Mouse (Mus musculus): Measurements from ENCODE around the gene Ehd3. TPM values are rescaled to one million over a fixed set of nuclear protein-coding genes. Genes with fewer than 3 reads are reported as not detected.
"Not testable (repeated sequence)": the region's sequence is repeated elsewhere in the genome, so short reads cannot be mapped to it uniquely, and the experiment has no call there.

The Ehd3 gene
- polyA plus RNA-seq, 1 experiment from 2014 or later, result 20.0 TPM

DNA sequence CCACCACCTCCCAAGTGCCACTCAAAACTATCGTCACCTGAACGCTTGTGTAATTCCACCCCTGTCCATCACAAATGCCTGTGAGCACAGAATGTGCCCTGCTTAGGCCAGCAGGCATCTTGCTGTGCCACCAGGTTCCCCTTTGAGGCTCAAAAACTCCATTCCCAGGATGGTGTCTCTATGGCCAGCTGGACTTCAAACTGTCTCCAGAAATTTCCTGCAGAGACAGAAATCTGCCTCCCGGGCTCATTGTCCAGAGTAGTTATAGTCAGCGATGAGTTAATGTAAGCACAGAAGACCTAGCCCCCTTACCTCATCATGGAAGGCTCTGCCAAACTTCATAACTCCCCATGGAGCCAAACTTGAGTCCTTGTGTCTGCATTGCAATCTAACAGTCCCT lies 33.3 kb downstream of the Ehd3 start:
- Histone ChIP-seq H3K4me2 (replicated peaks) (no peak overlapping the region), H3K9ac (no peak overlapping the region), H3K4me3 (replicated peaks; ENCODE audit: low read length) (no peak overlapping the region), H3K27me3 (ENCODE audit: control insufficient read depth, insufficient read depth, low read length) (no peaks in the 10 kb centered on the region), H3K9me3 (ENCODE audit: control insufficient read depth, low read length) (no peaks in the 10 kb centered on the region), H3K36me3 (replicated peaks; ENCODE audit: control insufficient read depth, insufficient read depth) (no peaks in the 10 kb centered on the region), H3K4me1 (replicated peaks; ENCODE audit: control insufficient read depth, insufficient read depth, low read length) (no peaks in the 10 kb centered on the region), H3K27ac (no peak overlapping the region)
- ATAC-seq (ENCODE audit: low FRiP score) (no peak), DNase-seq (ENCODE audit: low spot score) (no peak)
- WGBS, result 85% methylated on average over 4 of the region's 4 CpGs

DNA sequence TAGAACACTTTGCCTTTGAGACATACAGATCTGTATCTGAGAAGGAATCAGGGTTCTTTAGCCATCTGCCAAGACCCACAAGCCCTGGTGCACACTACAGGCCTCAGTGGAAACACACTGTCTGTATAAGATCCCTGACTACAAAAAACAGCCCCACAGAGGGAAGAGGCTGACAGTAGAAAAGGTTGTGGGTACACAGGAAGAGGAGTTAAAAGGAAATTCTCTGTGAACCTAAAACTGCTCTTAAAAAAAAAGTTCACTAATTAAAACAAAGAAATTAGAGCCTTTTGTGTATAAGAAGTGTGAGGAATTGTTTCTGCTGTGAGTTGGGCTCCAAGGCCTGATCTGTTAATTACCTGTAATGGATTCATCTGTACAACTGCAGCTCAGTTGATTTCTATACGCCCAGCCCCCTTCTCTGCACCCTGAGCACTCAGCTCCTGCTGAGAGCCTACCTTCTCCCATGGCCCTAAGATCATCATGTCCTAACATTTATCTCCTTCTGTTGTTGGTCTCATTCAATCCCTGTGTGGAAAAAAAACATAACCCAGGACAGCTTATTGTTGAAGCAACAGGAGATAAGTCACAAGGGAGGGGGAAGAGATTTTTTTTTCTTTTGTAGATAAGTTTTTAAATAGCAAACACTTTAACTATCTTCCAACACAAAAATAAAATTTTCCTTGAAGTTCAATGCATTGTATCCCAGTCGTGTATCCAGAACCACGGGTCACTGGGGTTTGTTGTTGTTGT lies 35.3 kb downstream of the Ehd3 start:
- Histone ChIP-seq H3K9me3 (ENCODE audit: control insufficient read depth, low read length) (no peaks in the 10 kb centered on the region), H3K27me3 (ENCODE audit: control insufficient read depth, insufficient read depth, low read length) (no peaks in the 10 kb centered on the region), H3K36me3 (replicated peaks; ENCODE audit: control insufficient read depth, insufficient read depth) (no peaks in the 10 kb centered on the region), H3K27ac (no peak overlapping the region), H3K4me2 (replicated peaks) (no peak overlapping the region), H3K4me3 (replicated peaks; ENCODE audit: low read length) (no peak overlapping the region), H3K9ac (no peak overlapping the region), H3K4me1 (replicated peaks; ENCODE audit: control insufficient read depth, insufficient read depth, low read length) (no peaks in the 10 kb centered on the region)
- no peak for DNase-seq (ENCODE audit: low spot score)
- ATAC-seq (ENCODE audit: low FRiP score), result no peak
- 64% methylated on average over 3 of the region's 3 CpGs for WGBS

DNA sequence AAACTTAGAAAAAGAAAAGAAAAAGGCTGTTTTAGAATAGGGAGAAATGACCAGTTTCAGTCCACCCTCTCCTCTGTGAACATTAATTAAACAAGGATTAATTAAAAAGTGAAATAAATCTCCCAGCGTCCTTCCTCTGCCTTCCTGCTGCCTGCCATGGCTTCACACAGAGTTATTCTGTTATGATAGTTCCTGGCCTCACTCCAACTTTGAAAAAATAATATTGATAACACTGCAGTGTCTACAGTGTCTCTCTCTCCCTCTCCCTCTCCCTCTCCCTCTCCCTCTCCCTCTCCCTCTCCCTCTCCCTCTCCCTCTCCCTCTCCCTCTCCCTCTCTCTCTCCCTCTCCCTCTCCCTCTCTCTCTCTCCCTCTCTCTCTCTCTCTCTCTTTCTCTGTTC lies 35.9 kb downstream of the Ehd3 start:
- H3K4me2 ChIP-seq (replicated peaks); H3K36me3 ChIP-seq (replicated peaks; ENCODE audit: control insufficient read depth, insufficient read depth); H3K9me3 ChIP-seq (ENCODE audit: control insufficient read depth, low read length); H3K9ac ChIP-seq; H3K27me3 ChIP-seq (ENCODE audit: control insufficient read depth, insufficient read depth, low read length); ATAC-seq (ENCODE audit: low FRiP score); DNase-seq (ENCODE audit: low spot score); H3K4me3 ChIP-seq (replicated peaks; ENCODE audit: low read length); H3K4me1 ChIP-seq (replicated peaks; ENCODE audit: control insufficient read depth, insufficient read depth, low read length); H3K27ac ChIP-seq: not testable (repeated sequence)
- 43% methylated on average over 1 of the region's 1 CpGs for WGBS

DNA sequence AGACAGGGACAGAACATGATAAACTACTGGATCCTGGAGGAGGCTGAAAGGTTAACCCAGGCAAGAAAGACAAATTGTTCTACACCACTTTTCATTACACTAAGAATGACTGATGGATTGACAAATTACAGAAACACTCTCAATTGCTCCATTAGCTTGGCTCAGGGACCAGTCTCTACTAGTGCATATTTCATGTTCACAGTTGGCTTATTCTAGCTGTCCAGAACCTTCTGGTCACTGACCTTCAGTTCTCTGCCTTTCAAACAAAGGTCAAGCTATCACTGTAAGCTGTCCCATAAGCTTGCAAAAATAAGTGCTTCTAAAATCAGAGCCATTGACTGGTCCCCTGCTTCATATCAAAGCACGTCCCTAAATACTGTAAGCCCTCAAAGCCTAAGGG lies 39.0 kb downstream of the Ehd3 start:
- WGBS, result 91% methylated on average over 1 of the region's 1 CpGs
- H3K4me1 ChIP-seq (replicated peaks; ENCODE audit: control insufficient read depth, insufficient read depth, low read length), result no peaks in the 10 kb centered on the region
- H3K9ac ChIP-seq, result no peak overlapping the region
- no peaks in the 10 kb centered on the region for H3K27me3 ChIP-seq (ENCODE audit: control insufficient read depth, insufficient read depth, low read length)
- no peaks in the 10 kb centered on the region for H3K36me3 ChIP-seq (replicated peaks; ENCODE audit: control insufficient read depth, insufficient read depth)
- no peaks in the 10 kb centered on the region for H3K9me3 ChIP-seq (ENCODE audit: control insufficient read depth, low read length)
- no peak overlapping the region for H3K4me3 ChIP-seq (replicated peaks; ENCODE audit: low read length)
- no peak for ATAC-seq (ENCODE audit: low FRiP score)
- no peak overlapping the region for H3K4me2 ChIP-seq (replicated peaks)
- no peak overlapping the region for H3K27ac ChIP-seq
- DNase-seq (ENCODE audit: low spot score), result no peak

DNA sequence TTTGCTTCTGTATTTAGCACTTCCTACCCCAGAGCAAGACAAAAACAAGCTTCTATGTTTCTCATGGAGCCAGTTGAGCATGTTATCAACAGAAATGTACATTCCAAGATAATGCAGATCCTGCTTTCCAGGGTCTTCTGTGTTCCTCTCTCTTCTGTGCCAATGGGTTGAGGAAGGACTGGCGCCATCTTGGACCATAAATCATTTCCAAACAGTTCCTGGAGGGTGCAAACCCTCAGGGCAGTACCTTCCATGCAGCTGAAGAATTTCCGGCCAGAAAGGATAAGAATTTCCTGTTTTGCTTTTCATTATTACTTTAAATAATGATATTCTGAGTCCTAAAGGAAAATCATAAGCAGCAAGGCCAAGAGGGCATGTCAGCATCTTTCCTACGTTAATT lies 41.7 kb downstream of the Ehd3 start:
- DNase-seq (ENCODE audit: low spot score) (no peak), ATAC-seq (ENCODE audit: low FRiP score) (no peak)
- Histone ChIP-seq H3K27me3 (ENCODE audit: control insufficient read depth, insufficient read depth, low read length) (no peaks in the 10 kb centered on the region), H3K27ac (no peak overlapping the region), H3K4me3 (replicated peaks; ENCODE audit: low read length) (no peak overlapping the region), H3K4me2 (replicated peaks) (no peak overlapping the region), H3K4me1 (replicated peaks; ENCODE audit: control insufficient read depth, insufficient read depth, low read length) (no peaks in the 10 kb centered on the region), H3K36me3 (replicated peaks; ENCODE audit: control insufficient read depth, insufficient read depth) (no peaks in the 10 kb centered on the region), H3K9me3 (ENCODE audit: control insufficient read depth, low read length) (no peaks in the 10 kb centered on the region), H3K9ac (no peak overlapping the region)
- WGBS, result 75% methylated on average over 3 of the region's 3 CpGs

DNA sequence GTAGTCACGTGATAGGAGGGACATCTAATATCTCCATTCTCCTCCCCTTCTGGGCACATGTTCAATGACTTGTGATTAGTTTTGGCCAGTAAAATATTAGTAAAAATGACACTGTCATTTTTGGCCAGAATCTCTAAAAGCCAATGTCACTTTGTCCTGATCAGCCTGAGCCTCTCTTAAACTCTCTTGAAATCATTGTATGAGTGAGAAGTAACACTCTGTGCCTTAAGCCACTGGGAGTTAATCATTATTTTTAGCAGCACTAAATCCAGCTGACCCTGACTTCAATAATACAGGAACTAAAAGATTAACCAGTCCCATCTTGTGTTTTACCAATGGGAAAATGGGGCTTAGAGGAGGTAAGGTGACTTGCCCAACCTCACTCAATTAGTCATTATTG lies 43.5 kb downstream of the Ehd3 start:
- WGBS, result 97% methylated on average over 1 of the region's 1 CpGs
- no peaks in the 10 kb centered on the region for H3K9me3 ChIP-seq (ENCODE audit: control insufficient read depth, low read length)
- H3K4me1 ChIP-seq (replicated peaks; ENCODE audit: control insufficient read depth, insufficient read depth, low read length), result no peaks in the 10 kb centered on the region
- H3K27ac ChIP-seq, result no peak overlapping the region
- no peak overlapping the region for H3K4me2 ChIP-seq (replicated peaks)
- H3K27me3 ChIP-seq (ENCODE audit: control insufficient read depth, insufficient read depth, low read length), result no peaks in the 10 kb centered on the region
- H3K36me3 ChIP-seq (replicated peaks; ENCODE audit: control insufficient read depth, insufficient read depth), result no peaks in the 10 kb centered on the region
- H3K9ac ChIP-seq, result no peak overlapping the region
- DNase-seq (ENCODE audit: low spot score) (no peak), ATAC-seq (ENCODE audit: low FRiP score) (no peak)
- no peak overlapping the region for H3K4me3 ChIP-seq (replicated peaks; ENCODE audit: low read length)

DNA sequence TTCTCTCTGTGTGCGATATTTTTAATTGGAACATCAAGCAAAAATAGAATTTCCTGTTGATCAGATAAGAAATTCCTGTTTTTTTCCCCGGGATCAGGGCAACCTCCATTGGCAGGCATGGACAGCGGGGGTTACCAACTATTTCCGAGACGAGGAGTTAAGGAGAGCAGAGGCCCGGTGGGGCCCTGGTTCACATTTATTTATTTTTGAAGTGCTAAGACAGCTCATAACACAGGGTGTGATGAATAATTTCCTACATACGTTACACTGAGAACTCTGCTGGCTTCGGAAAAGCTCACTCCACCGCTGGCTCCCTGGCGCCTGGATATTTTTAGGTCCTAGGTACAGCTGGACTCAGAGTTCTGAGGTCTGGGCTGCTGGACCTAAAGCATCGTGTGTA lies 49.1 kb downstream of the Ehd3 start:
- no peak overlapping the region for H3K4me3 ChIP-seq (replicated peaks; ENCODE audit: low read length)
- ATAC-seq (ENCODE audit: low FRiP score) (no peak), DNase-seq (ENCODE audit: low spot score) (no peak)
- no peaks in the 10 kb centered on the region for H3K4me1 ChIP-seq (replicated peaks; ENCODE audit: control insufficient read depth, insufficient read depth, low read length)
- no peak overlapping the region for H3K9ac ChIP-seq
- no peaks in the 10 kb centered on the region for H3K36me3 ChIP-seq (replicated peaks; ENCODE audit: control insufficient read depth, insufficient read depth)
- no peak overlapping the region for H3K4me2 ChIP-seq (replicated peaks)
- H3K9me3 ChIP-seq (ENCODE audit: control insufficient read depth, low read length), result no peaks in the 10 kb centered on the region
- H3K27me3 ChIP-seq (ENCODE audit: control insufficient read depth, insufficient read depth, low read length), result no peaks in the 10 kb centered on the region
- H3K27ac ChIP-seq, result no peak overlapping the region
- 91% methylated on average over 11 of the region's 11 CpGs for WGBS

DNA sequence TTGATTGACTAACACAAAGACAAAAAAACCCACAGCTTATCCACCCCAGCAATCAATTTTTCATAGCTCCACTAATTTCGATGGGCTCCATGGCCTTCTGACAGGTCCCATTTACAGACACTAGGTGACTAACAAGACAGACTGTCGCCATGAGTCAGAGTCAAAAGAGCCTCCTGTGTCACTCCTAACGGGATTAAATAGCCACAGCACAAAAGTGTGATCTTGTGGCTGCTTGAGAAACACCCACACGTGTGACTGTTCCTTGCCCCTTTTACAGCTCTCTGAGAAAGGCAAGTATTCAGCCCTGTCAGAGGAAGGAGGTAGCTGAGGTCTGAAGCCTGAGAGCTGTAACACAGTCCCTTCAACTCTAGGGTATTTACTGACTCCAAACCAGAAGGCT lies 49.8 kb downstream of the Ehd3 start:
- 72% methylated on average over 4 of the region's 4 CpGs for WGBS

DNA sequence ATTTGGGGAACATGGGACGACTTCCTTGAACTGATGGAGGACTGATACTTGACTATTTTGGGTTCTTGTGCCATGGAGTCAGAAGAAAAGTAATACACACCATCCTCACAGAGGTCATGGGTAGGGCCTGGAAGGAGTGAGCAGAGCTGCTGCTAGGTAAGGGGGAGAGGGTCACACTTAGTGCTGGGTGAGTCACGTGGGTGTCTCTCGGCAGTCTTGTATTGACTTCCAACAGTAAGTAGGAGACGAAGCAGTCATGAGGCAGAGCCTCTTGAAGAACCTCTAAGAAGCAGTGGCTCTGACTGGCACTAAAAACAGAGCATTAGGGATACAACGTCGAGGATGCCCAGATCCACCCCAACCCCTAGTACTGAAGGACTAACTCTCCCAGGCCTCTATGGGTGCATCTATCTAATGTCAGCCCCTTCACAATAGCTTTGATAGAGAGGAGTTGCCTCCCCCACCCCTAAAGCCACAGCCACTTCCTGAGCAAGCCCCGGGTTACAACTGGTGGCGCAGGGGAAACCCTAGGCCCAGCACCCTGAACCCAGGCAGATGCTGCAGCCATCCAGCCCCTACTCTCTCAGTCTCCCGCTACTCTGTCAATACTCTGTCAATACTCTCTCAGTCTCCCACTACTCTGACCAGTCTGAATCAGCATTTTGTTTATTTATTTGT lies 65.2 kb downstream of the Ehd3 start:
- Histone ChIP-seq H3K4me3 (replicated peaks; ENCODE audit: low read length) (no peak overlapping the region), H3K36me3 (replicated peaks; ENCODE audit: control insufficient read depth, insufficient read depth) (no peaks in the 10 kb centered on the region), H3K27ac (no peak overlapping the region), H3K9me3 (ENCODE audit: control insufficient read depth, low read length) (no peaks in the 10 kb centered on the region), H3K4me2 (replicated peaks) (no peak overlapping the region), H3K27me3 (ENCODE audit: control insufficient read depth, insufficient read depth, low read length) (no peaks in the 10 kb centered on the region), H3K4me1 (replicated peaks; ENCODE audit: control insufficient read depth, insufficient read depth, low read length) (no peaks in the 10 kb centered on the region), H3K9ac (no peak overlapping the region)
- DNase-seq (ENCODE audit: low spot score) (no peak), ATAC-seq (ENCODE audit: low FRiP score) (no peak)
- WGBS, result 97% methylated on average over 9 of the region's 9 CpGs

More for the DNA sequence above, 49.8 kb downstream of the Ehd3 start:
- no peak overlapping the region for H3K27ac ChIP-seq
- H3K9ac ChIP-seq, result no peak overlapping the region
- H3K36me3 ChIP-seq (replicated peaks; ENCODE audit: control insufficient read depth, insufficient read depth), result no peaks in the 10 kb centered on the region
- no peaks in the 10 kb centered on the region for H3K4me1 ChIP-seq (replicated peaks; ENCODE audit: control insufficient read depth, insufficient read depth, low read length)
- H3K27me3 ChIP-seq (ENCODE audit: control insufficient read depth, insufficient read depth, low read length), result no peaks in the 10 kb centered on the region
- DNase-seq (ENCODE audit: low spot score) (no peak), ATAC-seq (ENCODE audit: low FRiP score) (no peak)
- H3K4me2 ChIP-seq (replicated peaks), result no peak overlapping the region
- no peak overlapping the region for H3K4me3 ChIP-seq (replicated peaks; ENCODE audit: low read length)
- no peaks in the 10 kb centered on the region for H3K9me3 ChIP-seq (ENCODE audit: control insufficient read depth, low read length)
